Mouse (Mus musculus): ENCODE results near the gene Traf3.

Traf3 gene

DNA sequence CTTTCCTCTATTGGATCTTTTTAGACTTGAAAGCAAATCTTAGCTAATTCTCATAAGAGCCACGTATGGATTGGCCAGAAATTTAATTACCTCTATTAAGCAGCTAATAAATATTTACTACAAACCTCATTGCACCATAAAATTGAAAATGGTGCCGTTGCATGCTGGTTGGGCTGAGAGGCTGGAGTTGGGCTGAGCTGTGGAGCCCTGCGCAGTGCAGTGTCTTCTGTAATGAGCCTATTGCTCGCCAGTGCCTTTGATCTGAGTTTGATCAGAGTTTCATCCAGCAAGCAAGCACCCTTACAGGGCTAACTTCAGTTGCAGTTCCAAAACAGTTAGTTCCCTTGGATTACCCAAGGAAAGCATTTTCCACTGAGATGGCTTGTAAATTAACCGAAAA lies 12.2 kb upstream of the Traf3 start:
- no peak for DNase-seq

GRCm38 (mm10) chr12:111154641-111155040 lies 11.5 kb upstream of the Traf3 start:
- DNase-seq: no peak

DNA sequence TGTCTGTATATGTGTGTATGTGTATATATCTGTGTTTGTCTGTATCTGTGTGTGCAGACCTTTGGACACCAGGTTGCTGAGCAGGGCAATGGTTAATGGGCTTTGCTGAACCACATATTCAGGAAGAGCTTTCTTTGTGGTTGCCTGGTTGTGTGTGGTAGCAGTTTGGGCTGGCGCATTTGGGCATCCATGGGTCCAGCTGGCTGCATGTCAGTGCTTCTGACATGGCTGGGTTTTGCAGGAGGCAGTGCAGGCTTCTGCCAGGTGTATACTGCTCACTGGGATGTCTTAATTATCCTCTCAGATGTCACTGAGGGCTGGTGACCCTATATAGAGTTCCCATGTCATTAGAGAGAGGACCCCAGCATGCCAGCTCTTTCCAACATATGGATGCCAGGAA lies 10.4 kb upstream of the Traf3 start:
- no peak for DNase-seq

DNA sequence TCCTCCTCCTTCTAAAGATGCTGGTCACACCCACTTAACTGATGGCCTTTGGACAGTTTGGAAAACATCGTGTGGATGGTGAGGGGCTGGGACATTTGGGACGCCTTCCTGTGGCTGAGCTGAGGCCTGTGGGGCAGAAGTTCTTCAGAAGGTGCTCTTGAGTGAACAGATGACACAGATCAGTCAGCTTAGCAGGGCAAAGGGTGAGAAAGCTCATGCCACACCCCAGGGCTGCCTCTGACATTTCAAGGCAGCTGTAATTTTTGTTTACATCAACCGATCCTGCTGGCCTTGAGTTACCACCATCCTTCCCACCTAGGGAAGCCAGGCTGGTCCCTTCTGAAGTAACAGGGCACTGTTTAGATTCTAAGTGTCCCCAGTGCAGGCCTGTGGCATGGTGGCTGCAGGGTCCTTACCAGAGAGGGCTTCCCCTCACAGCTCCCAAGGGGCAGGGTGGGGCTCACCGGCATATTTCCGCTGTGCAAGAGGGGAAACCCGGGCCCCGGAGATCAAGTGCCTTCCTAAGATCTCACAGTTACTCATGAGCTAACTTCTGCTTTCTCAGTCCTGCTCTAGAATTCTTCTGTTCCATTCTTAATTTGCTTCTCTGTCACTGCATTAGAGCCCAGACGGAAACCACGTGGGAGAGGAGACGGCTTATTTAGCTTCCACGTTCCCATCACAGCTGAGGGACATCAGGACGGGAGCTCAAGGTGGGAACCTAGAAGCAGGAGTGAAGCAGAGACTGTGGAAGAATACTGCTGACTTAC lies 6.3 kb upstream of the Traf3 start:
- peak; percentile 22 for DNase-seq

- DNase-seq: no peak
Observed at GRCm38 (mm10) chr12:111160871-111161270, 5.3 kb upstream of the Traf3 start.

- DNase-seq: peak; percentile 64
Observed at GRCm38 (mm10) chr12:111161943-111162311, 4.2 kb upstream of the Traf3 start.

GRCm38 (mm10) chr12:111162312-111163061 lies 3.7 kb upstream of the Traf3 start:
- DNase-seq: peak; percentile 32

DNA sequence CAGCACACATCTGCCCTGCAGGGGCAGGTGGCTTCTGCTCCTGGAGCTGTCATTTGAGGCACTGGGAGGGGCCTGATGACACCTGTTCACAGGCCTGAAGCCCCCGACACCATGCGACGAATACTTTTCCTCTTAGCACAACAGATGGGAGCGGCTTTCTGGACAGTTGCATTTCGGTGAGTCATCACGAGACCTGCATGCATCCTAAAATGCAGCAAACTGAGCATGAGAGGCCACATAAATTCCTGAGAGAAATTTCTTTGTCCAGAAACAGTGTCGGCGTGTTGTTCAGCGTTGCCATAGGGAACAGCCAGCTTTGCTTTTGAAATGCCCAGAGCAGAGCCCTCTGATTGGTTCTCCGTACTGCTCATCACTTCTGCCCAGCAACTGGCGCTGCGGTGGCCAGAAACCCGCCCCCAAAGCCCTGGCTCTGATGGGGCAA lies 1.8 kb upstream of the Traf3 start:
- peak; percentile 94 for DNase-seq

GRCm38 (mm10) chr12:111165146-111165812 lies 891 bp upstream of the Traf3 start:
- peak; percentile 40 for DNase-seq

DNA sequence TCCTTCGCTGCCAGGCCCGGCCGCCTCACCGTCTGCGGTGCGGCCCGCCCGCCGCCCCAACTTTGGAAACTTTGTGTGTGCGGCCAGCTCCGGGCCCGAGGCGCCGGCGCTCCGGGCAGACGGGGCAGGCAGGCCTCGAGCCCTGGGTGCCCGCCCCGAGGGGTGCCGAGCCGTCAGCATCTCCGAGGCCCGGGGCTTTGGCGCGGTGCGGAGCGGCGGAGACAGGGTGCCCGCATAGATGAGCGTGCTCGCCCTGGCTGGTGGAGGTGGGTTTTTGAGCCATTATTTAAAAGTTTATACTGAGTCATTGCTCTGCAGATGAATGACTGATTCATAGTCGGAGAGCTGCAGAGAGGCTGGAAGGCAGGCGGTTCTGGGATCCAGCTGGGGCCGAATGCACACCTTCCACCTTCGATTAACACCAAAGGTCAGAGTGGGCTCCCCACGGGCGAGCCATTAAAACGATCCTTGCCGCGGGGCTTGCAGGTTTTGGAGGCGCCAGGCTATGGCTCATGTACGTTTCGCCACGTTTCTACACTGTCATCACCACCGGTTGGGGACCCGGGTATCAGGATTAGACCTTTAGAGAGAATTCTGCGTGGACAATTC lies 615 bp downstream of the Traf3 start:
- DNase-seq: peak; percentile 20

- peak; percentile 17 for DNase-seq
Observed at GRCm38 (mm10) chr12:111168891-111169290, 2.7 kb downstream of the Traf3 start.

DNA sequence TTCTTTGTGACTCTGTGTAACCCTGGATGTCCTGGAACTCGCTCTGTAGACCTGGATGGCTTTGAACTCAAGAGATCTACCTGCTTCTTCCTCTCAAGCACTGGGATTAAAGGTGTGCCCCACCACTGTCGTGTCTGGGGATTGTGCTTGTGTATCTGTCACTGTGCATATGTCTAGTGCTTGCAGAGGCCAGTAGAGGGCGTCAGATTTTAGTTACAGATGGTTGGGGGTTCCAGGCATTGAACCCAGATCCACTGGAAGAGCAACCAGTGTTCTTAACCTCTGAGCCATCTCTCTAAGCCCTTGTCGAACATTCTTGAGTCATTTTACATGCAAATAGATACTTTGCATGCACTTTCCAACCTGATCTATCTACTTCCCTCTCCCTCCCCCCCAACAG lies 12.6 kb downstream of the Traf3 start:
- no peak for DNase-seq

DNA sequence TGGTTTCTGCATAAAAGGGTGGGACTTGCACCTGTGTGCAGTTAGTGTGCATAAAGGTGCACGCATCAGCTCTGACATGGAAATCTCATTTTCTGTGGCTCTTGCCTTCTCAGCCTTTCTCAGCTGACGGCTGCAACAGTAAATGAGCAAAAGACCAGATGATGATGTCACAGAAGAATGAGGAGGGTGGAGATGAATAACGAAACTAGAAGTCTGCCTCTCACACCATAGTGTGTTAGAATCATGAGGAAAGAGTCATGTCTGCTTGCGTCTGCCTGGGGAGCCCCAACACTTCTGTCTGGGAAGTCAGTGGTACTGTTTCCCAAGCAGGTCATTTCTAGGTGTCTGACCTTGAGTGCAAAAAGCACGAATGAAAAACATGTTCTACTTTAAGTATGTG lies 15.7 kb downstream of the Traf3 start:
- DNase-seq: no peak

DNA sequence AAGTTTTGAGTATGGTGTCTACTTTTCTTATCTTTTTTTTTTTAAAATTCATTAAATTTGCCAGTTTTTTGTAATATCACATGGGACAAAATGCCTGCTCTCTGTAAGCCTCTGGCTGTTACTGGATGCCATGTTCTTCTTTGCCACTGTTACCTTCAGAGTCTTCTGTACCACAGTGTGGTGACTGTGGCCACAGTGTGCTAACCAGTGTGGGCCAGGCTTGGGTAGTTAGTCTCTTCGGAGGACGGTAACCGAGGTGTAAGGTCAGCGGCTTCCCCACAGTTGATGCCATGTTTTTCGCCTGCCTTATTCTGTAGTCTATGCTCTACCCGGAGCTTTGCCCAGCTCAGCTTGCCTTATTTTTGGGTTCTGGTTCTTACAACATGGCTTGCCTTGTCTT lies 16.2 kb downstream of the Traf3 start:
- DNase-seq: no peak

- DNase-seq: no peak
Observed at GRCm38 (mm10) chr12:111184476-111184875, 18.3 kb downstream of the Traf3 start, which contains the start of gene 4930595D18Rik. TSS of gene 4930595D18Rik (minus strand) at chr12:111184491.

DNA sequence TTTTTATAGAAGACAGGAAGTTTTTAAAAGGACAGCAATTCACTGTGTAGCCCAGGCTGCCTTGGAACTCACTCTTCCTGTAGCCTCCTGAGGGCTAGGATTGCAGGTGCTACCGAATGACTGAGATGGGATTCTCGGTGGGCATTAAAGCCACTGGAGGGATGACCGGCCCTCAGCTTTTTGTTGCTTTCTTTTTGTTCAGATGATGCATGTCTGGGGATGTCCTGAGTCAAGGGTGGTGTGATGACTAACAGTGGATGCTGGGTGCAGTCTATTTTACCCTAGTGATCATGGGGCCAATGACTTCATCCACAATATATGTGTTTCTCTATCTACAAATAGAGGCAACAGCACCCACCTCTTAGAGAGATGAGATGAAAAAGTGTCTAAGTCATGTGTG lies 20.8 kb downstream of the Traf3 start:
- no peak for DNase-seq

DNA sequence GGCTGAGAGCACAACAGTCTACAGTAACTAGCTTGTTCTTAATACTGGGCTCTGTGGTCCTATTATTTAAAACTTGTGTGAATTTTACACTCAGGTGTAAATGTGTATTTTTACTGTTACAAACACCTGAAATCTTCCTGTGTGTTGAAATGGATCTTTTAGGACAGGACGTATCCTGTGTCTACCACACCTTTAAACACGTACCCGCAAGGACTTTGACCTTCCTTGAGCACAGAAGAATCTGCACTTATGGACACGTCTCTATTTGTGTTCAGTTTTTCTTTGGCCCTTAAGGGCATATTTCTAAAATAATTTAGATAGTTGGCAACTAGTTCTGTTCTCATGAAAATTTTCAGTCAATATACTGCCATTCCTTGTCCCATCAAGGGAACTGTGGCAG lies 22.1 kb downstream of the Traf3 start:
- DNase-seq: no peak

- DNase-seq: no peak
Observed at GRCm38 (mm10) chr12:111190355-111190754, 24.2 kb downstream of the Traf3 start.

GRCm38 (mm10) chr12:111190891-111191290 lies 24.7 kb downstream of the Traf3 start:
- DNase-seq: peak; percentile 19

DNA sequence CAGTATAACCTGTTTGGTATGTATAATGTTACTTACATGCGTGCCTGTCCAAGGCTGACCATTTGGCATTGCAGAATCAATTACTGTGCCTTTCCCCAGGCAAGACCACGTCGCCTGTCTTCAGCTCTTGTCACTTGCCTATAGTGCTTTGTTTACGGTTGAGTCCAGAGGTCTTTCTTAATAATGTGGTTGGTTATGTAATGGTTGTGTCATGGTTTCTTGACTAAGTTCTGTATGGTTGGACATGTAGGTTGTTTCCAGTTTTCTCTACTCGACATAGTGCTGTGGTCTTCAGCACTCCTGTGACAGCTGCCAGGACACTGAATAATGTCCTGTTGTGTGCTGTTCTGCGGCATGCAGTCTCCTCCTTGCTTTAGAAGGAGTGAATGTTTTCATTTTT lies 26.6 kb downstream of the Traf3 start:
- no peak for DNase-seq

GRCm38 (mm10) chr12:111193331-111193730 lies 27.2 kb downstream of the Traf3 start:
- DNase-seq: no peak

GRCm38 (mm10) chr12:111196548-111196947 lies 30.4 kb downstream of the Traf3 start:
- DNase-seq: no peak

GRCm38 (mm10) chr12:111203076-111203475 lies 36.9 kb downstream of the Traf3 start:
- no peak for DNase-seq
